26 mouse cellular contexts compared by ENCODE assay signal in the genomic region with DNA sequence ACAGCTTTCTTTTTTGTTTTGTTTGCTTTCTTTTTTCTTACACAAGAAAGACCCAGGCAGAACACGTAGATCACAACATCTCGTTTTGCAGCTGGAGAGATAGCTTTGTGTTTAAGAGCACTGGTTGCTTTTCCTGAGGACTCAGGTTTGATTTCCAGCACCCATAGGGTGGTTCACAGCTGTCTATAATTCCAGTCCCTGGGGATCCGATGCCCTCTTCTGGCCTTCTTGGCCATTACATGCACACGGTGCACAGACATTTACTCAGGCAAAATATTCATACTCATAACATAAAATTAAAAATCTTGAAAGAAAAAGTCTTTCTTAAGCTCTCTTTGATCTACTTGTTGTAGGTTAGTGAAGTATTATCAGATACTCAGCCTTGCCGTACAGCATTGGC. TPM values are rescaled to one million over a fixed set of nuclear protein-coding genes. Genes with fewer than 3 reads are reported as not detected.
DNase-seq lines count a peak whose midpoint lies in the region; ATAC-seq and TF ChIP-seq lines count a peak whose summit lies in the region.
"Had no signal": no experiment of that assay in that cellular context is flagged by ENCODE, and none has a peak within 500 bp of the region (broad histone marks: within the 10 kb centered on the region; RNA-seq: fewer than 3 reads in every experiment).

No protein-coding gene starts in this region.

- DNase-seq in heart, adult 2 months = no peak
- no peak for DNase-seq in lung, embryonic 14.5 days
- DNase-seq in lung, postnatal 25 days (ENCODE audit: low spot score) = no peak
- DNase-seq in induced T-regulatory cell, adult 2 months (ENCODE audit: low read depth) = peak; percentile 10
- no peak for DNase-seq in frontal cortex, postnatal 10 days (ENCODE audit: low spot score in 2 of 2)
- DNase-seq in layer of hippocampus, adult 9-11 months = no peak
- DNase-seq: adrenal gland, postnatal 36 days; cerebellum, adult 9-11 months; gastrocnemius, postnatal 25 days; layer of hippocampus, postnatal 36 days; lung, postnatal 14 days; thymus, adult 2 months had no signal

- no peaks in the 10 kb centered on the region for H3K4me1 ChIP-seq in heart, adult 2 months (ENCODE audit: control insufficient read depth, insufficient read depth, low read length)
- H3K4me1 ChIP-seq in heart, embryonic 12.5 days (replicated peaks) = no peaks in the 10 kb centered on the region; the same call in 1 of the 2 replicates
- no peaks in the 10 kb centered on the region for H3K4me1 ChIP-seq in lung, embryonic 14.5 days (ENCODE audit: insufficient read depth)
- H3K4me1 ChIP-seq in ES-Bruce4 (ENCODE audit: control insufficient read depth, insufficient read depth, low read length) = no peaks in the 10 kb centered on the region
- H3K4me1 ChIP-seq: embryonic facial prominence, embryonic 12.5 days; forebrain, embryonic 13.5 days; heart, embryonic 10.5 days; hindbrain, embryonic 13.5 days; kidney, embryonic 15.5 days; limb, embryonic 15.5 days; neural tube, embryonic 12.5 days had no signal

- no peak for TF ChIP-seq POLR2A in heart, adult 2 months (IDR thresholded peaks at IDR 0.05; ENCODE audit: insufficient read depth, low read depth, low read length)
- TF ChIP-seq POLR2A in ES-Bruce4 (IDR thresholded peaks at IDR 0.05; ENCODE audit: insufficient read depth, low read length) = no peak

- H3K9me3 ChIP-seq in heart, embryonic 12.5 days (replicated peaks) = no peaks in the 10 kb centered on the region; the same call in 1 of the 2 replicates
- H3K9me3 ChIP-seq in lung, embryonic 14.5 days (ENCODE audit: low read depth, low read length) = no peaks in the 10 kb centered on the region
- H3K9me3 ChIP-seq in ES-Bruce4 (replicated peaks; ENCODE audit: control insufficient read depth, insufficient read depth, low read length, poor library complexity, severe bottlenecking) = no peaks in the 10 kb centered on the region; the same call in 1 of the 2 replicates
- H3K9me3 ChIP-seq: embryonic facial prominence, embryonic 12.5 days; forebrain, embryonic 13.5 days; heart, embryonic 10.5 days; hindbrain, embryonic 13.5 days; kidney, embryonic 15.5 days; limb, embryonic 15.5 days; neural tube, embryonic 12.5 days had no signal

- no peak overlapping the region for H3K4me3 ChIP-seq in heart, adult 2 months
- no peak overlapping the region for H3K4me3 ChIP-seq in heart, embryonic 12.5 days
- no peak overlapping the region for H3K4me3 ChIP-seq in lung, embryonic 14.5 days (ENCODE audit: low read depth, low read length)
- H3K4me3 ChIP-seq in ES-Bruce4 (ENCODE audit: low read depth, low read length) = no peak overlapping the region
- H3K4me3 ChIP-seq: embryonic facial prominence, embryonic 12.5 days; erythroblast, embryonic 14.5 days; forebrain, embryonic 13.5 days; heart, embryonic 10.5 days; hindbrain, embryonic 13.5 days; kidney, embryonic 15.5 days; limb, embryonic 15.5 days; neural tube, embryonic 12.5 days had no signal

- no peak overlapping the region for H3K4me2 ChIP-seq in heart, embryonic 12.5 days
- H3K4me2 ChIP-seq in lung, embryonic 14.5 days = no peak overlapping the region
- H3K4me2 ChIP-seq: embryonic facial prominence, embryonic 12.5 days; forebrain, embryonic 13.5 days; hindbrain, embryonic 13.5 days; kidney, embryonic 15.5 days; limb, embryonic 15.5 days; neural tube, embryonic 12.5 days had no signal

- H3K9ac ChIP-seq in heart, adult 2 months (ENCODE audit: low read depth, low read length) = no peak overlapping the region
- H3K9ac ChIP-seq in heart, embryonic 12.5 days = no peak overlapping the region
- H3K9ac ChIP-seq in lung, embryonic 14.5 days = no peak overlapping the region
- H3K9ac ChIP-seq in ES-Bruce4 (ENCODE audit: low read depth, poor library complexity, severe bottlenecking) = no peak overlapping the region
- H3K9ac ChIP-seq: embryonic facial prominence, embryonic 12.5 days; forebrain, embryonic 13.5 days; hindbrain, embryonic 13.5 days; kidney, embryonic 15.5 days; limb, embryonic 15.5 days; neural tube, embryonic 12.5 days had no signal

- no peak for ATAC-seq in heart, embryonic 12.5 days (ENCODE audit: insufficient number of reproducible peaks, low FRiP score)
- ATAC-seq in lung, embryonic 14.5 days (ENCODE audit: insufficient read depth) = no peak
- ATAC-seq: forebrain, embryonic 13.5 days had no signal

- no peaks in the 10 kb centered on the region for H3K27me3 ChIP-seq in heart, adult 2 months (ENCODE audit: control insufficient read depth, insufficient read depth, low read length)
- no peaks in the 10 kb centered on the region for H3K27me3 ChIP-seq in heart, embryonic 12.5 days (replicated peaks)
- no peaks in the 10 kb centered on the region for H3K27me3 ChIP-seq in lung, embryonic 14.5 days (ENCODE audit: insufficient read depth, low read length)
- H3K27me3 ChIP-seq in ES-Bruce4 (ENCODE audit: control insufficient read depth, insufficient read depth, low read length, poor library complexity, severe bottlenecking) = no peaks in the 10 kb centered on the region
- H3K27me3 ChIP-seq: embryonic facial prominence, embryonic 12.5 days; forebrain, embryonic 13.5 days; hindbrain, embryonic 13.5 days; kidney, embryonic 15.5 days; limb, embryonic 15.5 days; neural tube, embryonic 12.5 days had no signal

- H3K79me2 ChIP-seq in heart, adult 2 months (replicated peaks; ENCODE audit: control insufficient read depth, insufficient read depth, low read length) = no peaks in the 10 kb centered on the region

- TF ChIP-seq EP300 in heart, adult 2 months (IDR thresholded peaks at IDR 0.05; ENCODE audit: insufficient read depth, low read depth, low read length) = no peak
- TF ChIP-seq EP300 in ES-Bruce4 (IDR thresholded peaks at IDR 0.05; ENCODE audit: insufficient read depth, low read depth, low read length) = no peak

- 92% methylated on average over 5 of the region's 5 CpGs for WGBS in heart, adult 2 months
- 90% methylated on average over 5 of the region's 5 CpGs for WGBS in heart, embryonic 12.5 days
- WGBS in lung, embryonic 14.5 days = 85% methylated on average over 5 of the region's 5 CpGs

- intact Hi-C loops in heart, adult 2 months (cut with DNase I) = loop anchor here (5.0 kb wide), 1 partner anchor 49 kb away; no protein-coding TSS in a partner anchor

- TF ChIP-seq CTCF in heart, adult 2 months (IDR thresholded peaks at IDR 0.05) = peak; percentile 46
- TF ChIP-seq CTCF in lung, embryonic 14.5 days (IDR thresholded peaks at IDR 0.05; ENCODE audit: low read depth) = peak; percentile 23; the same call in 1 of the 2 replicates
- TF ChIP-seq CTCF in ES-Bruce4 (IDR thresholded peaks at IDR 0.05; ENCODE audit: low read depth, low read length) = peak; percentile 21

- H3K27ac ChIP-seq in heart, adult 2 months = no peak overlapping the region
- H3K27ac ChIP-seq in heart, embryonic 12.5 days (ENCODE audit: poor library complexity, severe bottlenecking) = no peak overlapping the region
- H3K27ac ChIP-seq in lung, embryonic 14.5 days (ENCODE audit: low read depth) = no peak overlapping the region
- H3K27ac ChIP-seq in ES-Bruce4 (ENCODE audit: insufficient read depth, low read length) = no peak overlapping the region
- H3K27ac ChIP-seq: embryonic facial prominence, embryonic 12.5 days; forebrain, embryonic 13.5 days; heart, embryonic 10.5 days; hindbrain, embryonic 13.5 days; kidney, embryonic 15.5 days; limb, embryonic 15.5 days; neural tube, embryonic 12.5 days had no signal

- no peaks in the 10 kb centered on the region for H3K36me3 ChIP-seq in heart, adult 2 months (ENCODE audit: control insufficient read depth, insufficient read depth, low read length)
- no peaks in the 10 kb centered on the region for H3K36me3 ChIP-seq in heart, embryonic 12.5 days
- H3K36me3 ChIP-seq in lung, embryonic 14.5 days (ENCODE audit: insufficient read depth) = no peaks in the 10 kb centered on the region
- no peaks in the 10 kb centered on the region for H3K36me3 ChIP-seq in ES-Bruce4 (ENCODE audit: control insufficient read depth, insufficient read depth, low read length, poor library complexity, severe bottlenecking)
- H3K36me3 ChIP-seq: embryonic facial prominence, embryonic 12.5 days; heart, embryonic 10.5 days; hindbrain, embryonic 13.5 days; kidney, embryonic 15.5 days; limb, embryonic 15.5 days; neural tube, embryonic 12.5 days had no signal

RNA-seq across cellular contexts. Expression of gene Tmem30c, which starts 1.0 kb away (rescaled TPM):
- not detected for total RNA-seq in heart, adult 2 months (2021)
- not detected in 2 replicates for polyA plus RNA-seq in heart, adult 2 months (2012; rRNA removed)
- 0.08 TPM in 1 of 2 replicates, not detected in the other for polyA plus RNA-seq in heart, embryonic 12.5 days (2016; fragmentation: Nextera tagmentation; extraction: Ambion mirVana)
- 0.07 TPM in 1 of 2 replicates, not detected in the other for polyA plus RNA-seq in lung, embryonic 14.5 days (2014; fragmentation: Nextera tagmentation; extraction: Ambion mirVana)
- 0.36 TPM in 1 of 2 replicates, not detected in the other for polyA plus RNA-seq in ES-Bruce4 (2011; ENCODE audit: insufficient read depth, insufficient read length, low read depth, missing spikeins)
- total RNA-seq: adrenal gland, postnatal 36 days; gastrocnemius, postnatal 25 days; heart, postnatal 25 days had no signal
- polyA plus RNA-seq: erythroblast, embryonic 14.5 days; heart, embryonic 10.5 days; intestine, embryonic 14.5 days; limb, embryonic 15.5 days; liver, embryonic 16.5 days; small intestine, adult 2 months; thymus, adult 2 months had no signal
